Mouse (Mus musculus) C2C12 (cell line): ENCODE measurements at regions not wholly inside any gene's neighbourhood (a gene's known extent, or its start where the extent isn't known, plus 50 kb on each side); places are given as distances from the start of the nearest gene placed in this dataset.

Experiments
- CEBPB ChIP-seq: IDR thresholded peaks from one replicate; pipeline ENCODE4 v1.6.1; 2011; ENCODE audit warnings: low read depth, mild to moderate bottlenecking, control low read depth, moderate library complexity
- CTCF ChIP-seq: IDR thresholded peaks from one replicate; pipeline ENCODE4 v1.5.1; 2011; ENCODE audit not compliant: control insufficient read depth, insufficient read depth, insufficient read length
- MAX ChIP-seq: IDR thresholded peaks from one replicate; pipeline ENCODE4 v1.6.1; 2011; ENCODE audit warnings: mild to moderate bottlenecking, control low read depth

GRCm38 (mm10) chr10:118507630-118508029 is 66.8 kb downstream of the Ifng start:
- no peak for TF ChIP-seq CTCF
- TF ChIP-seq CEBPB = no peak
- TF ChIP-seq MAX = no peak
